Mouse (Mus musculus) adrenal gland, adult 8-10 months (tissue): ENCODE results near the gene Prkag2. TPM values are rescaled to one million over a fixed set of nuclear protein-coding genes. Genes with fewer than 3 reads are reported as not detected.

ENCODE experiments used
- DNase-seq: peaks from one replicate; pipeline ENCODE4 v3.0.0; 2022
- total RNA-seq, 4 experiments: library from RNA; stranded (reverse); gene quantifications; 2 replicates each; pipeline ENCODE4 v1.2.4; 2022

Prkag2 gene
- total RNA-seq = 10 to 100 TPM; 30.7 to 56.0 (median 42.9) TPM

DNA sequence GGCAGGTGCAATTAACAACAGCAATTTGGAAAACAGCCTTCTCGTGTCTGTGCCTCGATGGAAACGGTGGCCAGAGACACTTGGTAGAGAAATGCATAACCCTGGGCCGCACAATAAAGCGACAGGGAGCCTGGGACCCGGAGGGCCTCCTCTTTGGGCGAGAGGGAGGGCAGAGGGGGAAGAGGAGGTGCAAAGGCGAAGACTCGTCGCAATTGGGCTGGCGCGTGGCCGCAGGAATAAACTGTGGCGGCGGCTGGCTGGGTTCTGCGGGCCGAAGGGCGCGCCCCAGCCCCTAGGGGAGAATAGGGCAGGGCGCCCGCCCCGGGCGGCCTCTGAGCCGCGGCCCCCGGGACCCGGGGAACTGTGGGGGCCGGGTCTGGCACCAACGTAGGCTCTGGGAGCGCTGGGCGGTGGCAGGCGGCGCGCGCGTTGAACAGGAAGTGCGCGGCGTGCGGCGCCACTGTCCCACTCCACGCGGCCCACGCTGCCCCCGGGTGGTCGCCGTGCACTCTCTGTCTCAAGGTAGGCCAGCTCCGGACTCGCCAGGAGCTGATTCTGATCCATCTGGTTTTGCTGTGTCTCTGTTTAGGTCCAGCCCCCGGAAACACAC, at the start of gene Prkag2:
TSS of gene Prkag2 (minus strand) at position 127 of the 610 bp plus-strand sequence.
- peak; percentile 73 for DNase-seq

DNA sequence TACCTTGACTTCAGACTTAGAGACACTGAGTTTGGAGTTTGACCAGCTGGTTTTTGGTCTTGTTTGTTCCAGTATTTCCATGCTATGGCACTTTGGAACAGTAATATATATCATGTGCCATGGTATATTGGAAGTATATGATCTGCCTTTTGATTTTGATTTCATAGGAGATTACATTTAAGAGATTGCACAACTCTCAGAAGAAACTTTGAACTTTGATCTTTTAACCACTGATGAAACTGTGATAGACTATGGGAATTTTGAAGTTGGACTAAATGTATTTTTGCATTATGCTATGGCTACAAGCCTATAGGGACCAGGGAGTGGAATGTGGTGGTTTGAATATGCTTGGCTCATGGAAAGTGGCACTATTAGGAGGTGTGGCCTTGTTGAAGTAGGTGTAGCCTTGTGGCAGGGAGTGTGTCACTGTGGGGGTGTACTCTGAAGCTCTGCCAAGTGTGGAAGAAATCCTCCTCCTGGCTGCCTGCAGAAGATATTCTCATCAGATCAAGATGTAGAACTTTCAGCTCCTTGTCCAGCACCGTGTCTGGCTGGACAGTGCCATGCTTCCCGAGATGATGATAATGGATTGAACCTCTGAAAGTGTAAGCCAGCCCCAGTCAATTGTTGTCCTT, 49.0 kb upstream of the Prkag2 start:
- DNase-seq = no peak

DNA sequence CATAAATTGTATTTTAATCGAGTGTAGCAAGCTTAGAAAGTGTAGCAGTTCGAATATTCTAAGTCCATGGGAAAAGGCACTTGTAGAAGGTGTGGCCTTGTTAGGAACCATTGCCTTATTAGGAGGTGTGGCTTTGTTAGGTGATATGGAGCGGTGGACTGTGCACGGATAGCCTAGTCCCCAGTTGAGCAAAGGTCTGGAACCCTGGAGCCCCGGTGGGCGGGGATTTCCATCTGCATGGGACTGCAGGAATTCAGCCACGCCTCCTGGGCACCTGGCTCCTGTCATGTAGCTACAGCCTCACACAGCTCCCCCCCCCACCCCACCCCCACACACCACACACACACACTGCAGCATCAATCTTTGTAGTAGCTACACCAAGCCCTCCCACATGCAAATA, 46.3 kb upstream of the Prkag2 start:
- DNase-seq = no peak

DNA sequence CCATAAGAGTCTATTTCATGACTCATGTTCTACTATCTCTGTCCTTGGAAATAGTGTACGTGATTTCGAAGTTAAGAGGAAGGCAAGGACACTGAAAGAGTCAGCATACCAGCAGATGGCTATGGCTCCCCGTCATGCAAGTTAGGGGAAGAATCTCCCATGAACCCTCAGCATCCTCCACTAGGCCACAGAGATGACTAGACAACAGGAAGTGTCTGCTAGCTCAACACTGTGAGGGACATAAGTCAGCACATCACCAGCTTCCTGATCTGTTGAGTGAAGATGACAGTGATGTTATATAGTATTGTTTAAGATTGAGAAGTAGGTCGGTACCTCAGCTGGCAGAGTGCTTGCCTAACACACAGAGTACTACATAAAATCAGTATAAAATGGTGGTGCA, 27.4 kb upstream of the Prkag2 start:
- no peak for DNase-seq

DNA sequence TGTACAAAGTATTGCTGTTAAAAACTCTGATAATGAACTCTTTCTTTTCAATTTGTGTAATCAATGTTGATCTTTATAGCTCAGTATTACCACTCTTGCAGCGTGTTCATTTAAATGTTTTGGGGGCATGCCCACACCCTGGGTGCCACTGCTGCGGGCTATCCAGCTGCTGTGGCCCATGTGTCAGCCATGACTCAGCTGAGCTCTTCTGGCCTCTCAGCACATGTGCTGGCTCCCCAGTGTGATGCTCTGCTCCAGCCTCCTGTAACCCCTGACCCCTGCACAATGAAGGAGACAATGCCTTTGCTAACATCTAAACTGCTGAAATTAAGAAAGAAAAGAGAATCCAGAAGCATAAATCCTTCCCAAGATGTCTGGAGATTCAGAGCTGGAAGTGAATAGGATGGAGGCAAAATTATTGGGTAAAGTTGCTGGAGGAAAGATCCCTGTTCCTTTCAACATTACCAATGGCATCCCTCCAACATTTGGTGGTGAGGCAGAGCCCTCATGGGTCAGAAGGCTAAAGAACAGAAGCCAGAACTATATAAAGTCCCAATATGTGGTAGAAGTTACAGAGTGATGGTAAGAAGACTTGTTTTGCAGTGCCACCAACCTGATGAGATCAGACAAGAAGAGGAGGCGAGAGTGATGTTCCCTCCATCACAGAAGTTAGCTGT, 25.6 kb upstream of the Prkag2 start:
- no peak for DNase-seq

DNA sequence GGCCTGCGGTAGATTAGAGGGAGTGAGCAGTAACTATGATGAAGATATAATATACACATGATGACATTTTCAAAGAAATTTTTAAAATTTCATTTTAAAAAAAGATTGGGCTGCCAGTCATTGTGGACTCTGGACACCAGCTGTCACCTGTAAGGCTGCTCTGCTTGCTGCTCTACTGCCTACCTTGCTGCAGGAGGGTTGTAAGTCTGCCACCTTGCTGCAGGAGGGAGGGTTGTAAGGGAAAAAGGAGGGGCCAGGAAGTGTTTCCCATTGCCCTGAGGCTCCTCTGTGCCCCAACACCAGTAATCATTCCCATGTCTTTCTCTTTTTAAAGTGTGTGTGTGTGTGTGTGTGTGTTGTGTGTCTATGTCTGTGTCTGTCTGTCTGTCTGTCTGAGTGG, 22.1 kb upstream of the Prkag2 start:
- DNase-seq = no peak

DNA sequence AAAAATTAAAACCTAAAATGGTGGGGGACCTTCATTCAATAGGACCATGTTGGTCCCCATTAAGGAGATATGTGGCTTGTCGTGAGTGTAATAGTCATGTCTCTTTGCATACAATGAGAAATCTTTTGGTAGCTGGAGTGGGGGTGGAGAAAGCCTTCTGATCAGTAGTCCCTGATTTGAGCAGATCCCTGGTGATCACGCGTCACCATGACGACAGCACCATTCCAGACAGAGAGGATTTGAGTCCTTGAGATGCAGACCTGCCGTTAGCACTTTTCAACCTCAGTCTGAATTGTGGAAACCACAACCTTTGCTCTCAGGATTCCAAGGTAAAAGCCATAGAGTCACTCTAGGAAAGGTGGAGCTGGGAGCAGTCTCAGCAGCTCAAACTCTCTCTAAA, 18.7 kb upstream of the Prkag2 start:
- DNase-seq = no peak

DNA sequence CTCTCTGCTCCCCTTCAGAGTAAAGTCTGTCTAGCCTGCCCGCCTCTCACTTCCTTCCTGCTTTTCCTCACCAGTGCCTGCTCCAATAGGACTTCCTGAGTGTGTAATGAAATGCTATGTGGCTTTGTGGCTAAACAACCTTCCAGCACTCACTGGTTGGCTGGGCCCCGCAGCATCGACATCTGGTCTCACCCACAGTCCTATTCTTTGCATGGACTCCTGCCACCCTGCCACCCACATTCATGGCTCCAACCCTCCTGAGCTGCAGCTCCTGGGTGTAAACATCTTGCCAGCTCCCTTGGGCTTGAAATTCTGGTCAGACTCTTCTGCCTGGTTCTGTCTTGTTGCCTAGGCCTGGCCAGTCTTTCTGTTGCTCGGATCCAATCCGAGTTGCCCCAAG, 15.6 kb upstream of the Prkag2 start:
- DNase-seq = no peak

DNA sequence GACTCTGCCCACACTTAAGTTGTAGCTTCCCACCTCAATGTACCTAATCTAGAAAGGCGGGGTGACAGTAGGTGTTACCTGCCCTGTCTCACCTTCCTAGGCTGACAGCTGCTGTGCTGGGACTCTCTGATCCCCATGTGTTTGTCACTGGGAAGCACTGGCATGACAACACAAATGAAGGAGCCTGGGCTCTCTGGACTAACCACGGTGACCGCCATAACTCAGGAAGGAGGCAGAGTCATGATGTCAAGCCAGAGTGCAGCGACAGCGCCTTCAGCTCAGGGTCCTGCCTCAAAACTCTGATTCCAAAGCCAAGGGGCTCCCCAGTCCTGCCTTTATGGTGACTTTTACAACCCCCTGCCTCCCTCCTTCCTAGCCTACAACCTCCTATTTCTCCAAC, 14.8 kb upstream of the Prkag2 start:
- no peak for DNase-seq

DNA sequence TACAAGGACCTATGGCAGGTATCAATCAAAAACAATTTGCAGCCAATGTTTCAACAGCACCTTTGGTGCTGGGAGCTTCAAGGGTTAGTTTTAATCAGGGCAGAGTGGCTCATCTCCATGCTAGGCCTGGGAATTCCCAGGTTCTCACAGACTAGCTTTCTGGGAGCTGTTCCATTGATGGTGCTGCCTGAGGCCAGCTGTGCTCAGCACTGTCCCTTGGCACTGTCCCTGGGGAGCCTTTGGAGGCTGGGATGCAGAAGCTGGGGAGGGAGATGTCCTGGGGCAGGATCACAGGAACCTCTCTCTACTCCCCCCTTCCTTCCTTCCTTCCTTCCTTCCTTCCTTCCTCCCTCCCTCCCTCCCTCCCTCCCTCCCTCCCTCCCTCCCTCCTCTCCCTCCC, 13.7 kb upstream of the Prkag2 start:
- DNase-seq = no peak

DNA sequence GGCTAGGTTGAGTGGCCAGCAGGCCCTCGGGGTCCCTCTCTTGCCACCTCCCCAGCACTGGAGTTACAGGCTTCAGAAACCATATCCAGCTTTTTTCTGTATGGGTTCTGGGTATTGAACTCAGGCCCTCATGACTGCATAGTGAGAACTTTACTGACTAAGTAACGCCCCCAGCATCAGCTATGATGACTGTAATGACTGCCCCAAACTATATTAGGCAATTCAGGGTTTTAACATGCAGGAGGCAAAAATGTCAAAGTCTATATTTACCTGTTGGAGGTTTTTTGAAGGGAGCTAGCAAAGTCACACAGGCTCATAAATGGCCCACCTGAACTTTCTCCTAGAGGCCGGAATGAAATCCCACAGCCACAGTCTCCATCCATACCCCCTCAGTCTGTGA, 9.9 kb upstream of the Prkag2 start:
- no peak for DNase-seq

DNA sequence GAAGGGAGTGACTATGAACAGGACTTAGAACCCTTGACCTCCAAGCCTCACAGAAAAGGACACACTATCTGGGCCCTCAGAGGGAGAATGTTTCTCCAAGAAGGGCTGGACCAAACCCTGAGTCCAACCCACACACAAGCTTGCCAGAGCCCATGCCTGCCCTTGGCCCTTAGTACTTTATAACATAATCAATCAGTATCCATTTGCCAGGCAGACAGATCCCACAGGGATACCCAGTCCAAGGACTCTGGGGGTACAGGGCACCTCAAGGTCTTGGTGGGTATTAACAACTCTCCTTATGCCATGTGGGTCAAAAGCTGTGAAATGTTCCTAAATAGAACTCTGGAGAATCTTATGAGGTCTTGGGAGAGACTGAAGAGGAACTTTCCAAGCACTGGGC, 5.3 kb upstream of the Prkag2 start:
- DNase-seq = peak; percentile 70

DNA sequence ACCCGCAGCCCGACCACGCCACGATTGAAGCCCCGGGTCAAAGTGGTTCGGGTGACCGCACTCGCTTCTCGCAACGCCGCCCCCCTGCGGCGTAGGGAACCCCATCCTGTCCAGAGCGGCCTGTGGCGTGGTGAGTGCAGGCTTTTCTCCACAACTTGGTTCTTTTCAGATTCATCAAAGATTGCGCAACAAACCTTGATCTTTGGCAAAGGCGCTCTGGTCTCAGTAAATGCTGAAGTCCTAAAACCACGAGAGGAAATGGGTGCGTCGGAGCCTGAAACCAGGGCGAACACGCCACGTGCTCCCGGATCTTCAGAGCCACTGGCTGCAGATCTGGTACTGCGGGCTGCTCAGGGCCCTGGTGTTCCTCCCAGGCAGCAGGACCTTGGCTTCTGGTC, 683 bp upstream of the Prkag2 start:
- DNase-seq = peak; percentile 77

DNA sequence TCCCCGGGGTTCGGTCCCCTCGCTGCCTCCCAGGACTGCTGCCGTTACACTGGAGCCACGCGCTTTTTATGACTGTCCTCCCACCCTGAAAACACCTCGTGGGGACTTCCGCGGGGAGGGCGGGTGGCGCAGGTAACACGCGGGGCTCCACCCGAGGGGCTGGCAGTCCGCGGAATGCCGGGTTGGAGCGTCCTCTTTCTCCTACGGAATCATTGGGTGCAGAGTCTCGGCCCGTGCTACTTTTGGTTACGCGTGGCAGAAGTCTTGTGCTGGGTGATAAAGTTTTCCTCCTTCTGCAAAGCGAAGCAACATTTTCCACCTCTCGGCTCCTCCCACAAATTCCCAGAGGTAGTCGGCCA, 306 bp downstream of the Prkag2 start:
- DNase-seq = no peak

DNA sequence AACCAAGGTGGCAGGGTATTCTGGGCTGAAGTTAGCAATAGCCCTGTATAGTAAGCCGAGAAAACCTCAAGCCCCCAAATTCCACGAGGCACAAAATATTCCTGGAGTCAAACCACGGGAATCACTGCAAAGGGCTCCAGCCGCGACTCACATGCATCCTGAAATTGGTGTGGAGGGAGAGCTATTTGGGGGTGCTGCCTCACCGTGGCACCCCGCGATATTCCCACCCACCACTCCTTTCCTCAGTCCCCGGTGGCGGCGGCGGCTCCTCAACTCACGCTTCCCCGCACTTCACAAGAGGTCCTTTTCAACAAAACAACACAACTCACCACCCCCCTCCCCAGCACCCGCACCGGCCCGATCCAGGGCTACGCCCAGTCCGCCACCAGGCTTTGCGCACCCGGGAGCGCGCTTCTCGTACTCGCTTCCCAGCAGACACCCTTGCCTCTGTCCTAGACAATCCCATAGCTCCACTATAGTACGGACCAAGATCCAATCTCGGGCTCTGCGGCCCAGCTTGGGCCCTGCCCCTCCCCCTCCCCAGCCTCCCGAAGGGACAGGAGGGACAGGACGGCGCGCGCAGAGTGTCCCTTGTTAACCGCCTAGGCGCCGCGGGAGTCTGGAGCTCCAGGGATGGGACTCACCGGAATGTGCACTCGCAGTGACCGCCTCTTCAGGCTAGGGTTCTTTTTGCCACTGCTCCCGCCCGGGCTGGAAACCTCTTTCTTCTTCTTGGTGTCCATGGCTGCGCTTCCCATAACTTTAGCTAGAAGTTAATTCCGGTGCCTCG, 880 bp downstream of the Prkag2 start:
- peak; percentile 59 for DNase-seq

DNA sequence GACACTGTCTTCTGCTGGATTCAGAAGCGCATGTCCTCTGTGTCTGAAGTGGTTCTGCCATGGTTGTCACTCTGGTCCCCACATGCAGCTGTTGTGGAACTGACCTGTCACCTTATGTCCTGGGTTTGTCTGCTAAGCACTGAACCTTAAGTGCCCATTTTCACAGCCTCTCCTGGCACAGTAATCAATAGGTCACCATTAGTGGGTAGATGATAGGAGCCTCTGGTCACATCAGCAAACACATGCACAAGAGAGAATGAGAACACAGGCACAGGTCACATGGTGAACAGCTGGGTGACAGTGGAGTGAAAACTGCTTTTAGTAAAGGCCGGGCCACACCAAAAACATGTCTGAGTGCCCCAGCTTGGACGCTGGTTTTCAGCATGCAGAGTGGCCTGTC, 2.6 kb downstream of the Prkag2 start:
- DNase-seq = no peak

DNA sequence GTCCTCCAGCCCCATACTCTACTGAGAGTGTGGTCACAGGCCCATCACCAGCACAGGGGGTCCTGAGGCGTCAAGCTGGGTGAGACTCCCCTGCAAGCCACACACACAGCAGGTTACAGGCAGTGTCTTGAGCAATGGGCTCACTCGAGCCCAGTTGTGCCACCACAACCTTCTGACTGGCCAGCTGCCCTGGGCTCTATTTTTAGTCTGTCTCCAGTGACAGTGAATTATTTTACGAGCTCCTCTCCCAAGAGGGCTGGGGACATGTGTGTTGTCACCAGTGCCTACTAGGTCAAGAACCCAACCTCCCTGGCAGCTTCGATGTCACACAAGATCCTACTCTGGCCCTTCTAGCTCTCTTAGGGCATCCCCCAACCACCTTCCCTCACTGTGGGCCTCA, 4.0 kb downstream of the Prkag2 start:
- DNase-seq = peak; percentile 77

DNA sequence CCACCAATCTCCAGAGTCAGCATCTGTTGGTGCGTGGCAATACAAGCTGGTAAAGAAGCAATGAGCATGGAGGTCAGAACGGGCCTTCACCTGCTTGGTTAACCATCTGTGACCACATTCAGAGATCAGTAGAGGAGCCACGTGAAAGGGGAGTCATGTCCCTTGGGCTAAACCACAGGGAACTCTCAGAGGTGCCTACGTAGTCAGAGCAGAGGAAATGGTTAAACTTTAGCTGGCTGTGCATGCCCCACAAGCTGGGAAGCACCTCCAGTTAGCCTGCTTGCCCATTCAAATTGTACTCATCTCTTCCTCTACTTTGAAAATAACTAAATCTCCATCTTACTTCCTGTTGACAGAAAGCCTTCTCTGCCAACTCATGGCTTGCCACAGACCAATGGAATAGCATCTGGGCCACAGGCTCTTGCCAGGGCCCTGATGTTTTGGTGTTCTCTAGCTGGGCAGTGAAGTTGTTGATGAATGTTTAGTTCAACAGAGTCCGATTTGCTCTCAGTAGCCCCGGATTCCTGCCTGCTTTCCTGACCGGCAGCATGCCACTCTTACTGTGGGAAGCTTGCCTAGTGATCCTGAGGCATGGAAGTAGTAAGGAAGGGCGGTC, 7.7 kb downstream of the Prkag2 start:
- no peak for DNase-seq

DNA sequence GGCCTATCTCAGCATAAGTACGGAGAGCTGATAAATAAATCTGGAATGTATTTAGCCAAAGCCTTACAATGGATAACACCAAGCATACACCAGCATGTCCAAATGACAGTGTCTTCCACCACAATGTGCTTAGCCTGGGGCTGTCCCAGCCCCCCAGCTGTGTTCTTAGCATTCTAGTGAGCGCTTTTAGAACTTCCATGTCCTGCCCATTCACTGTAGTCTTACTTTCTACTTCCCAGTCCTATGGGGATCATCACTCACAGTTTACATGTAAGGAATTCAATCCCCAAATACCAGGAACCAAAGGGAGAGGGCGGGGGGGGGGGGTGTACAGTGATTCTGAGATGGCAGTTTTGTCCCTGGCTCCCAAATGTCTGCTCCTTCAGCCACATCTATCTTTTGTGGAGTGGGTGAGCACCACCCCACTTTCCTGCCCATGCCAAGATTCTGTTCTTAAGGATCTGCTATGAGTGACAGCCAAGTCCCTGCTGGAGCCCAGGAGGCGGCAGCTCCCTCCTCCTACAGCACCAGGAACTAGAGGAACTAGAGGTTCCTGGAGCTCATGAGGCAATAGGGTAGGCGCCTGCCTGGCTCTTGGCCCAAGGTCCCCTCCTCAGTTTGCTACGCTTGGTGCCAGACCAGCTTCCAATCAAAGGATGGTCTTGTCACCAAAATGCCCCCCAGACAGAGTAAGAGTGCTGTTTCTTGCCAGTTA, 11.0 kb downstream of the Prkag2 start:
- no peak for DNase-seq

DNA sequence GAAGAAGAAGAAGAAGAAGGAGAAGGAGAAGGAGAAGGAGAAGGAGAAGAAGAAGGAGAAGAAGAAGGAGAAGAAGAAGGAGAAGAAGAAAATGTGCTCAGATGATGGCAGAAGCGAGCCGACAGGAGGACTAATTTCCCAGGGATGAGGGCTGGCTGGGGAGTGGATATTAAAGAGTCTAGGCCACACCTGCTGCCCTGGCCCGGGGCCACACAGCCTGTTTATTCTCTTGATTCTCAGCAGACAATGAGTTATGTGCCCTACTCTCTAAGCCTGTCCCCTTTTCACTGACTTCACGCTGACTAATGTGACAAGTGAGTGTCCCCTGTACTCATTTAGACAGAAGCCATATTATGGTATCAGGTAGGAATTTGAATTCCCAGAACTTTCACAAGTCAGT, 11.8 kb downstream of the Prkag2 start:
- DNase-seq = no peak

DNA sequence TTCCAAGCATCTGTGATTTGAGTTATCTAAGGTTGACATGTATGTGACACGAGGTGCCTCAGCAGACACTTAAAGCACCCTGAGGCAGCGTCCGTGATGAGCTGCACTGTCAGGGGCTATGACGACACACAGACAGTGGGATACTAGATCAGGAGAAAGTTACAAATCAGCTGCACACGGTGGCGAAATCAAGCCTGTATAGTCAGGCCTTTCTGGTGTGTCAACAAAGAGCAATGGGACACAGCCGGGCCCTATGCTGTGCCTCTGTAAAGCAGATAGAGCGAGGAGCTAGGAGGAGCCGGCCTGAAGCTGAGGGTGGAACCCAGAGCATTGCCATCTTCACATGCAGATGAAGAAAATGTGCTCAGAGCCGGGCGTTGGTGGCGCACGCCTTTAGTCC, 12.3 kb downstream of the Prkag2 start:
- no peak for DNase-seq

DNA sequence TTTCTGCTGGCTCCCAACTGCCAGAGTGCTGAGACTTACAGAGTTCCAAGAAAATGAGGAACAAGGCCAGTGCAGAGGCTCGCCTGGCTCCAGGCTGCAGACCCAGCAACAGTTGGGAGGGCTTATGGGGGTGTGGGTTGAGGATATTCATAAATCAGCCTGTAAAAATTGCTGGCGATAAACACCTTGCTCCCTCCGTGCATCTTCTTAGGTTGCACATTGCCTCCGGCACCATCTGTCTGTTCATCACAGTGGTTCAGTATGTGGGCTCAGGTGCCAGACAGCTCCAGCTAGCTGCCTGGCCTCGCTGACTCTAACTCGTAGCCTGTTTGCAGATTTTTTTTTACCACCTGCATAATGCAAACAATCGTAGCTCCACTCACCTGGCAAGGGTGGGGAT, 13.4 kb downstream of the Prkag2 start:
- no peak for DNase-seq
